Mouse (Mus musculus) CH12.LX (cell line): Measurements from ENCODE around the gene Ldlrad1. TPM values are rescaled to one million over a fixed set of nuclear protein-coding genes. Genes with fewer than 3 reads are reported as not detected.

Experiments
- DNase-seq: peaks from one replicate; pipeline ENCODE4 v3.0.0-alpha.2; 2013; ENCODE audit errors: extremely low read depth
- H3K27ac ChIP-seq: 2 replicates; pipeline ENCODE4 v1.5.1; 2012; ENCODE audit warnings: low read depth, mild to moderate bottlenecking, control low read depth, moderate library complexity; ENCODE audit not compliant: insufficient read depth
- H3K27me3 ChIP-seq: replicated peaks from 2 replicates; pipeline ENCODE3; 2012; ENCODE audit warnings: inconsistent platforms
- H3K36me3 ChIP-seq, 2 experiments: replicated peaks in 1 of 2; 2 replicates each; pipeline versions ENCODE3 to v1.6.1; 2012; ENCODE audit warnings: inconsistent platforms in 1 of 2, low read length in 1 of 2, mild to moderate bottlenecking in 1 of 2, mixed read lengths in 1 of 2, moderate library complexity in 1 of 2; ENCODE audit not compliant: control insufficient read depth in 1 of 2, insufficient read depth in 1 of 2
- H3K4me1 ChIP-seq, 2 experiments: 2 replicates each; pipeline ENCODE4 v1.6.1; 2012; ENCODE audit warnings: inconsistent platforms in 1 of 2, moderate library complexity in 1 of 2; ENCODE audit not compliant: insufficient read depth in 2 of 2, control insufficient read depth in 1 of 2
- H3K4me2 ChIP-seq: 2 replicates; pipeline ENCODE4 v1.6.1; 2012; ENCODE audit warnings: low read depth, mild to moderate bottlenecking, control low read depth; ENCODE audit not compliant: poor library complexity, insufficient read depth, severe bottlenecking
- H3K4me3 ChIP-seq, 3 experiments: fragments of 150-350 bp in 1 of 3; sonication (generic) in 1 of 3; replicated peaks in 1 of 3; 2 replicates each; pipeline versions ENCODE3 to v1.5.1; 2011 to 2012; ENCODE audit warnings: low read depth in 2 of 3, low read length in 2 of 3, mild to moderate bottlenecking in 2 of 3, moderate library complexity in 2 of 3, control low read depth in 1 of 3, improper control_type of control experiment in 1 of 3, inconsistent platforms in 1 of 3, mixed read lengths in 1 of 3; ENCODE audit not compliant: poor library complexity in 1 of 3
- H3K79me2 ChIP-seq: replicated peaks from 2 replicates; pipeline ENCODE4 v1.6.1; 2012; ENCODE audit warnings: mild to moderate bottlenecking, moderate library complexity; ENCODE audit not compliant: control insufficient read depth, poor library complexity, insufficient read depth, severe bottlenecking; ENCODE audit errors: extremely low read depth
- H3K9ac ChIP-seq: 2 replicates; pipeline ENCODE4 v1.6.1; 2012; ENCODE audit warnings: low read depth, mild to moderate bottlenecking, control low read depth, moderate library complexity; ENCODE audit not compliant: insufficient read depth
- H3K9me3 ChIP-seq: replicated peaks from 2 replicates; pipeline ENCODE3; 2012; ENCODE audit warnings: low read length, inconsistent platforms, mixed read lengths
- CHD1 ChIP-seq: IDR thresholded peaks from 2 replicates; pipeline ENCODE4 v1.6.1; 2012; ENCODE audit warnings: low read depth, low read length, improper control_type of control experiment, inconsistent platforms
- CHD2 ChIP-seq: IDR thresholded peaks from 2 replicates; pipeline ENCODE4 v1.6.1; 2011; ENCODE audit warnings: low read length, improper control_type of control experiment
- CTCF ChIP-seq, 2 experiments: IDR thresholded peaks in 1 of 2; conservative IDR thresholded peaks in 1 of 2; 2 replicates each; pipeline ENCODE4 v1.5.1; 2011 to 2012; ENCODE audit warnings: low read depth in 2 of 2, low read length in 2 of 2, improper control_type of control experiment in 1 of 2, inconsistent platforms in 1 of 2, mild to moderate bottlenecking in 1 of 2, moderate library complexity in 1 of 2
- E2F4 ChIP-seq: IDR thresholded peaks from 2 replicates; pipeline ENCODE4 v1.6.1; 2011; ENCODE audit warnings: low read depth, low read length, improper control_type of control experiment; ENCODE audit not compliant: insufficient replicate concordance
- ETS1 ChIP-seq: conservative IDR thresholded peaks from 2 replicates; pipeline ENCODE4 v1.6.1; 2012; ENCODE audit warnings: low read depth, mild to moderate bottlenecking, inconsistent platforms, low read length, improper control_type of control experiment, moderate library complexity
- JUND ChIP-seq: conservative IDR thresholded peaks from 2 replicates; pipeline ENCODE4 v1.6.1; 2011; ENCODE audit warnings: low read depth, low read length, improper control_type of control experiment
- MXI1 ChIP-seq: IDR thresholded peaks from 2 replicates; pipeline ENCODE4 v1.6.1; 2011; ENCODE audit warnings: mild to moderate bottlenecking, low read depth, low read length, improper control_type of control experiment
- NELFE ChIP-seq: IDR thresholded peaks from 2 replicates; pipeline ENCODE4 v1.6.1; 2011; ENCODE audit warnings: low read depth, low read length, improper control_type of control experiment
- RAD21 ChIP-seq: IDR thresholded peaks from 2 replicates; pipeline ENCODE4 v1.6.1; 2011; ENCODE audit warnings: low read depth, mild to moderate bottlenecking, low read length, improper control_type of control experiment, moderate library complexity
- TCF12 ChIP-seq: IDR thresholded peaks from 2 replicates; pipeline ENCODE4 v1.6.1; 2014; ENCODE audit warnings: low read depth, mild to moderate bottlenecking, inconsistent platforms, low read length, improper control_type of control experiment
- USF1 ChIP-seq: IDR thresholded peaks from 2 replicates; pipeline ENCODE4 v1.6.1; 2014; ENCODE audit warnings: low read depth, mild to moderate bottlenecking, inconsistent platforms, low read length, improper control_type of control experiment
- ZKSCAN1 ChIP-seq: IDR thresholded peaks from 2 replicates; pipeline ENCODE4 v1.6.1; 2012; ENCODE audit warnings: low read depth, inconsistent platforms, low read length, improper control_type of control experiment, borderline replicate concordance
- ZMIZ1 ChIP-seq: IDR thresholded peaks from 2 replicates; pipeline ENCODE4 v1.6.1; 2012; ENCODE audit warnings: low read depth, mild to moderate bottlenecking, inconsistent platforms, low read length, improper control_type of control experiment
- dilution Hi-C: fragments of 300-500 bp; cut with MboI; formaldehyde crosslinking; loops from 2 replicates; pipeline ENCODE4 v1.14.3; 2020; ENCODE audit warnings: low sequenced_read_pairs; ENCODE audit not compliant: extremely low pct_unique_long_range_greater_than_20kb, extremely low pct_ligation_motif_present
- in situ Hi-C: fragments of 300-500 bp; cut with MboI; formaldehyde crosslinking; loops from 3 replicates; pipeline ENCODE4 v1.14.3; 2019; ENCODE audit warnings: low sequenced_read_pairs, low pct_ligation_motif_present, low pct_unique_long_range_greater_than_20kb, mixed read lengths
- polyA plus RNA-seq: library from polyadenylated mRNA; unstranded; fragments of >175 nt; gene quantifications from 2 replicates; pipeline ENCODE4 v1.2.1, GENCODE M21; 2012; ENCODE audit warnings: low read depth; ENCODE audit not compliant: insufficient read length
- total RNA-seq, 2 experiments: library from RNA; depleted of rRNA; stranded (reverse); fragments of 300-350 nt in 1 of 2; fragments of >200 nt in 1 of 2; gene quantifications; 2 replicates each; pipeline ENCODE4 v1.2.3; 2012 to 2014

Ldlrad1 gene
- total and polyA plus RNA-seq, 3 experiments = not detected

GRCm38 (mm10) chr4:107217574-107217973 is 8.6 kb downstream of the Ldlrad1 start:
- DNase-seq = no peak
- in situ Hi-C loops = no loop called here
- H3K36me3 ChIP-seq = peaks cover 0 to 9% of the 10 kb centered on the region in 2 experiments
- no peak overlapping the region for H3K9ac ChIP-seq
- TF ChIP-seq CTCF (conservative IDR thresholded peaks at IDR 0.05 in 1 of 2, IDR thresholded peaks at IDR 0.05 in 1 of 2; ENCODE audit: low read depth in 2 of 2, low read length in 2 of 2) (peak in 1 of 2 experiments; percentile 12; a peak in 1 of 4 replicates), MXI1 (no peak), USF1 (no peak), E2F4 (no peak), JUND (no peak), NELFE (no peak), CHD2 (no peak), ZMIZ1 (no peak)
- H3K4me3 ChIP-seq = no peak overlapping the region
- dilution Hi-C loops = no loop called here
- H3K4me1 ChIP-seq = peaks cover 8 to 16% of the 10 kb centered on the region in 2 experiments
- no peaks in the 10 kb centered on the region for H3K27me3 ChIP-seq
- no peak overlapping the region for H3K27ac ChIP-seq
- no peaks in the 10 kb centered on the region for H3K79me2 ChIP-seq
- H3K4me2 ChIP-seq = no peak overlapping the region
- no peaks in the 10 kb centered on the region for H3K9me3 ChIP-seq

- Histone ChIP-seq H3K79me2 (no peaks in the 10 kb centered on the region), H3K27ac (no peak overlapping the region), H3K9ac (no peak overlapping the region), H3K36me3 (no peaks in the 10 kb centered on the region), H3K27me3 (no peaks in the 10 kb centered on the region), H3K9me3 (no peaks in the 10 kb centered on the region), H3K4me2 (no peak overlapping the region), H3K4me1 (0 out of 4 replicates have a peak, but pooled peaks cover 0 to 4% of the 10 kb centered on the region in 2 experiments), H3K4me3 (no peak overlapping the region)
- DNase-seq = no peak
- in situ Hi-C loops (no loop called here), dilution Hi-C loops (no loop called here)
- TF ChIP-seq ZKSCAN1 (no peak), TCF12 (no peak), E2F4 (no peak), CTCF (conservative IDR thresholded peaks at IDR 0.05 in 1 of 2, IDR thresholded peaks at IDR 0.05 in 1 of 2; ENCODE audit: low read depth in 2 of 2, low read length in 2 of 2) (no peak)
Observed at GRCm38 (mm10) chr4:107221524-107221923, 12.5 kb downstream of the Ldlrad1 start.

- dilution Hi-C loops (no loop called here), in situ Hi-C loops (no loop called here)
Observed at GRCm38 (mm10) chr4:107223225-107224204, 14.5 kb downstream of the Ldlrad1 start.

More at GRCm38 (mm10) chr4:107223225-107224204, 14.5 kb downstream of the Ldlrad1 start:
- Histone ChIP-seq H3K9me3 (no peaks in the 10 kb centered on the region), H3K36me3 (no peaks in the 10 kb centered on the region), H3K4me2 (no peak overlapping the region), H3K27me3 (no peaks in the 10 kb centered on the region), H3K4me3 (no peak overlapping the region), H3K9ac (no peak overlapping the region), H3K4me1 (no peaks in the 10 kb centered on the region), H3K79me2 (no peaks in the 10 kb centered on the region), H3K27ac (no peak overlapping the region)
- DNase-seq = no peak
- no peak for TF ChIP-seq RAD21
- no peak for TF ChIP-seq CHD1
- TF ChIP-seq ETS1 = no peak
- TF ChIP-seq JUND = no peak
- TF ChIP-seq ZKSCAN1 = no peak
